Mouse (Mus musculus) gastrocnemius, adult 2 months (tissue): Measurements from ENCODE around the gene Nr5a2. TPM values are rescaled to one million over a fixed set of nuclear protein-coding genes. Genes with fewer than 3 reads are reported as not detected.

ENCODE experiments used
- DNase-seq: peaks from one replicate; pipeline ENCODE4 v3.0.0; 2022
- H3K27ac ChIP-seq: fragments of 200-600 bp; 2 replicates; pipeline ENCODE4 v1.8.1; 2022; ENCODE audit warnings: mild to moderate bottlenecking
- H3K4me3 ChIP-seq: fragments of 200-600 bp; 2 replicates; pipeline ENCODE4 v1.8.1; 2022; ENCODE audit warnings: mild to moderate bottlenecking, moderate library complexity
- CTCF ChIP-seq: fragments of 200-600 bp; IDR thresholded peaks from 2 replicates; pipeline ENCODE4 v1.8.1; 2022; ENCODE audit warnings: antibody characterized with exemption, mild to moderate bottlenecking, moderate library complexity
- intact Hi-C: fragments of 180-260 bp; cut with DNase I; formaldehyde crosslinking; loops from one replicate; pipeline ENCODE4 v1.15.1; 2025
- total RNA-seq, 2 experiments: library from RNA; stranded (reverse); gene quantifications; 2 replicates each; pipeline ENCODE4 v1.2.3; 2021

Gene Nr5a2
- total RNA-seq, 2 experiments from 2014 or later = 0.11 to 0.26 TPM

DNA sequence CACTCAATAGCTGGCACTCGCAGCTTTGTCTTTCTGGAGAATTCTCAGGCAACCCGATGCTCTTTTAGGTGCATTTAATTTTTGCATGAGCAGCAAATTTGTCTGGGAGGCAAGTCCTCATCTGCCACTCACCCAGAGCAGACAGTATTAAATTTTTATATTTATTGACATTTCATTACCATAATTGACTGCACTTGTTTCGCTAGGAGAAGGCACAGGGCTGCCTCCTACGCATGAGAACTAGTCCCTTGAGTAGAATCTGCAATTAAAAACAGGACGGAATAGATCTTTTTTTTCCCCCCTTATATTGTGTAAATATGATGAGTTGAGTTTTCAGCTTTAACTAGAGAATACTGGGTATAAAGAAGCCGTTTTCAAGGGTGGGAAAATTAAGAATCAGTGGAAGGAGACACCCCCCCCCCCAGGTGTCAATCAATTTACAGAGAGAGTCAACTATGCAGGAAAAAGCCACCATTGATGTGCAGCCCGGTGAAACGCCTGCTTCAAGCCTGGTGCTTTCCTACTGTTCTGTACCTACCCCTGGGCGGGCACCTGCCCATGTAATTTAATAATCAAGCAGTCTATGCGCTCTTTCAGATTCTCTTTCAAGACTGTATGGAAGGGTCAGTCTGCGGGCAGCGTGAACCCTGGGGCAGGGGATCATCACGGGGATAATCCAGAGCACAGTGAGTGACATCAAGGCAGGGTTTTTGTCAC lies 76.6 kb downstream of the Nr5a2 start:
- DNase-seq = no peak
- H3K27ac ChIP-seq = no peak overlapping the region
- no peak overlapping the region for H3K4me3 ChIP-seq
- no peak for TF ChIP-seq CTCF
- intact Hi-C loops = no loop called here

DNA sequence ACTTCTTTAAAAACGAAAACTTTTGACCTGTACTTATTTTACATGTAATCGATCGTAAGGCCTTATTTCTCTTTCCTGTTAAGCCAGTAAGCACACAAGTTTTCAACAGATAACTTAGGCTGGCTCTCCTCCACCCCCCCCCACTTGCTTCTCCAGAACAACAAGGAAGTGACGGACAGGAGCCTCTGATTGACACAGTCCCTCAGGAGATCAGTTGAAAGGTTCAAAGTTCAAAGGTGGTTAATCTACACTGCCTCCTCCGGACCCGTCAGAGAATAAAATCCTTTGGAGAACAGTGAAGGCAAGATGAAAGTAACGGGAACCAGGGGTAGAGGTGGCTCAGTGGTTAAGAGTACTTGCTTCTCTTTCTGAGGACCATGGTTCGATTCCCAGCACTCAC lies 80.0 kb downstream of the Nr5a2 start:
- Histone ChIP-seq H3K4me3 (no peak overlapping the region), H3K27ac (no peak overlapping the region)
- TF ChIP-seq CTCF = no peak
- no peak for DNase-seq
- intact Hi-C loops = no loop called here

DNA sequence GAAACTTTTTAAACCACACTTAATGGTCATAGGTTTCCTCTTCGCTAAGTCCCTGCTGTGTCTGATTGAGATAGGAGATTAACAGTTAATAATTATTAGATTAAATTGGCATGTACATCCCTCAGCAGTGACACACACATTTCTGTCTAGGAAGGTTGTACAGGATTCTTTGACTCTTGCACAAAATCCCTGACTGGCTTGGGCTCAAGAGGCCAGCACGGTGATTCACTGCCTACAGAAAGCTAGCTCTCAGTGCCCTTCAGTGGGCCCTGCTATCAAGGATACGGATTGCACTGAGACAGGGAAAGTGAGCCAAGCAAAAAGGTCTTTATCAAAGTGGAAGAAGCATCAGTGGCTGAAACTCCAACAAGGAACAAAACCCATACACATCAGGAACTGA lies 85.2 kb downstream of the Nr5a2 start:
- intact Hi-C loops = no loop called here
- H3K4me3 ChIP-seq = no peak overlapping the region
- DNase-seq = no peak
- no peak overlapping the region for H3K27ac ChIP-seq
- TF ChIP-seq CTCF = no peak

DNA sequence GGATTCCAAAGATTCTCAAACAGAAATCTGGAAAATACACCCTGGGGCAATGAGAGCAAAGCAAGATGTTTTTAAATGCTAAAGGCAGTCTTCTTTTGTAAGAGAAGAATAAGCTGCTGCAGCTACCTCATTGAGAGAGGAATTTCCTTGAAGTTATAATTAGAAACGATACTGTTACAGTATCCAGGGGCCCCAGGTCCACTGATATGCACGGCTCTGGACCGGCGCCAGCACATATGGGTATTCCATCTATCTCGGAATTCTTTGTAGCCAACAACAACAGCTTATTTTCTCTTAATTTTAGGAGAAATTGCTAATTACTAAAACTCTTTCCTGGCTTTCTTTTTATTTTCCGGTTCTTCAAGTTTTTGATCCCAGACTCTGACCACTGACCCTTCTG lies 91.3 kb downstream of the Nr5a2 start:
- H3K4me3 ChIP-seq = no peak overlapping the region
- peak; percentile 53 for DNase-seq
- no peak overlapping the region for H3K27ac ChIP-seq
- intact Hi-C loops = no loop called here
- TF ChIP-seq CTCF = no peak

DNA sequence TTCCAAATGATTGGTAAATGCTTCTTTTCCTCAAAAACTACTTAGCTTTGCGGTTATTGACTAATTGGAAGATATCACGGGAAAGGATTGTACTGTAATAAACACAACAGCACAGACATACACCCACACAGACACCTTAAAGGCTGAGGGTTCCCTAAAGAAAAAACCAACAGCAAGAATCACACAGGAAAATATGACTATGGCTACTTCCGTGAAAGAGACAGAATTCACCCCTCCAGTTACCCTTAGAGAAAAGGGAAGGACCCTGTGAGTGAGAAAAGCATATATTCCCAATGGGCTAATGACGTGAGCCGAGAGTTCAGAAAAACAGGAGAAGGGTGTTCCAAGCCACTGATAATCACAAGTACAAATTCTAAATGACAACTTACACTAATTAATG lies 92.0 kb downstream of the Nr5a2 start:
- TF ChIP-seq CTCF = no peak
- no peak overlapping the region for H3K27ac ChIP-seq
- intact Hi-C loops = no loop called here
- no peak overlapping the region for H3K4me3 ChIP-seq
- DNase-seq = no peak

DNA sequence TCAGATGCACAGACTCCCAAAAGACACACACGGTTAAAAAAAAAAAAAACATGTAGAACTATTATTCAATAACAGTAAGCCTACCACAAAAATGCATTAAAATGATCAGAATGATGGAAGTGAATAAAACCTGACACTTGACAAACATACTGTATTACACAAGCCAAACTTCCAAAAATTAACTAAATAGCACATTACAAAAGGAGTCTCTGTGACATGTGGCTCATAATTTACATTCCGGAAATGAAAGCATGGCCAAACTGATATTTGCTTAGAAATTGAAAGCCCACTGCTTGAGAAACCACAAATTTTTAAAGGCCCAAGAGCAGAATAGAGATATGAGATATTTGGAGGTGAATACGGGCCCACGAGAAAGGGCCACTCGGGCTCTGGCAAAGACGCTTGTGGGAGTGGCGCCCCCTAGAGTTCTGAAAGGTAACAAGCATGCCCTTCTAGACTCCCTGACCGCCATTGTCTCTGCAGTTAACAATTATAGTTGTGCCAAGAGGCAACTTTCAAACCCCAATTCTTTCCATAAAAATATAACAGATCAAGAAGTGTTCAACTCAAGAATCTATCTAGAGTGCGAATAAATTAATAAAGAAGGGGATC lies 93.7 kb downstream of the Nr5a2 start:
- H3K27ac ChIP-seq = no peak overlapping the region
- H3K4me3 ChIP-seq = no peak overlapping the region
- no peak for DNase-seq
- intact Hi-C loops = no loop called here
- peak; percentile 32; the same call in 1 of the 2 replicates for TF ChIP-seq CTCF

DNA sequence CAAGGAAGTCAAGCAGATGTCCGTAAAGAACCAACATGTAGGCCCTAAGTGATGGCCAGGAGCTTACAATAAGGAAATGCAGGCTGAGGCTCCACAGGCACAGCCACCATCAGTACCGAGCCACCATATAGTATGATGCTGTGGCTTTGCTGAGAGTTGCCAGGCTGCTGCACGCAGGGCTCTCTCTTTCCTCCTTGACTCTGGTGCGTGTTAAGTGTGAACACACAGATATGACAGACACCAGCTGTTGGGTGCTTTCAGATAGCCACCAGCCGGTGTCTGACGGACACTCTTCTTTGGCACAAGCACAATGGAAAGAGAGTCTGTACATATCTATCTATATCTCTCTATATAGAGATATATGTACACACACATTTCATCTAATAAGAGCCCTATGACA lies 97.0 kb downstream of the Nr5a2 start:
- no peak overlapping the region for H3K4me3 ChIP-seq
- TF ChIP-seq CTCF = no peak
- intact Hi-C loops = no loop called here
- H3K27ac ChIP-seq = no peak overlapping the region
- DNase-seq = no peak

DNA sequence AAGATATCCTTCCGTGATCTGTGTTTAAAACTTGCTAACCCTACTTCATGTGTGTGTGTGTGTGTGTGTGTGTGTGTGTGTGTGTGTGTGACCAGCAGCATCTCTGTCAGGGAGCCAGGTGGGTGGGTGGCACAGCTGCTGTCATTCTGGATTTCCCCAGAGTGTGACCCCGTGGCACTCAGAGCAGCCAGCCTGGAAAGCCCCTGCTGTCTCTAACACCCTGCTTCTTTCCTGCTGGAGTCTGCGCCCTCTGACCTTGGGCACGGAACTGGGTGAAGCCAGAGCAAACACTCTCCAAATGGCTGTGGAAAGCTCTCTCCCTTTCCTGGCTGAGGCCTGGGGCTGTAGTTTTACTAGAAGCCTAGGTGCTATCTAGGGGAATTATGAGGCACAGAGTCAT lies 100.8 kb downstream of the Nr5a2 start:
- Histone ChIP-seq H3K27ac (no peak overlapping the region), H3K4me3 (no peak overlapping the region)
- no peak for TF ChIP-seq CTCF
- no peak for DNase-seq
- intact Hi-C loops = no loop called here

DNA sequence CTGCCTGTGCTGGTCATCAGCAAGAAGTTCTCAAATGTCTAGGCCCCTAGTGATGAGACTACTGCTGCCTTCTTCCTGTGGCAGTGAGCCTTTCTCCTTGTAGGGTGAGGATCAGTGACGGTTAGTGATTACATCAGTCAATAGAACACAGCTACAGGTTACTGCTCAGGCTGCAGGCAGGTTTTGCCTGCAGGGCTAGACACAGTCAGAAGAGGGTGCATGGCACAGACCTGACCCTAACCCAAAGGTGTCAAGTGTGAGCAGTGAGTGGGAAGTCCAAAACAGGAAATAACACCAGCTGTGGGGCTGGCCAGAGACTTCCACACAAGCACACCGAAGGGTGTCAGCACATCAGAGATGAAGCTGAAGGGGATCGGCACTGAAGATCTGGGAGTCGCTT lies 101.5 kb downstream of the Nr5a2 start:
- intact Hi-C loops = no loop called here
- no peak overlapping the region for H3K27ac ChIP-seq
- no peak for DNase-seq
- H3K4me3 ChIP-seq = no peak overlapping the region
- no peak for TF ChIP-seq CTCF

DNA sequence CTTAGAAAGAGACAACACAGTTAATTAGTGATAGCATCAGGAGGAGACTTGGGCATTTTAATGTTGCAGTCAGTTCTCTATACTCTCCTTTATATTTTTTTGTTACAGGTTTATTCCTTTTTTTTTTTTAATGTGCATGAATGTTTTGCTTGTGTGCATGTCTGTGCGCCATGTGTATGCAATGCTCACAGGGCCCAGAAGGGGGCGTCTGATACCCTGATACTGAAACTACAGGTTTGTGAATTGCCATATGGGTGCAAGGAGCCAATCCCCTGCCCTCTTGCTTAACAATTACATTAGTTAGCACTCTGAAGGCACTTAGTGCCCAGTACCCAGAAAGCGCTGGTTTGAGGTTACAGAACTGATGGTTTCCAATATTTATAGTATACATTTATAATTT lies 104.1 kb downstream of the Nr5a2 start:
- intact Hi-C loops = no loop called here
- TF ChIP-seq CTCF = peak; percentile 21; the same call in 1 of the 2 replicates
- Histone ChIP-seq H3K27ac (no peak overlapping the region), H3K4me3 (no peak overlapping the region)
- no peak for DNase-seq

DNA sequence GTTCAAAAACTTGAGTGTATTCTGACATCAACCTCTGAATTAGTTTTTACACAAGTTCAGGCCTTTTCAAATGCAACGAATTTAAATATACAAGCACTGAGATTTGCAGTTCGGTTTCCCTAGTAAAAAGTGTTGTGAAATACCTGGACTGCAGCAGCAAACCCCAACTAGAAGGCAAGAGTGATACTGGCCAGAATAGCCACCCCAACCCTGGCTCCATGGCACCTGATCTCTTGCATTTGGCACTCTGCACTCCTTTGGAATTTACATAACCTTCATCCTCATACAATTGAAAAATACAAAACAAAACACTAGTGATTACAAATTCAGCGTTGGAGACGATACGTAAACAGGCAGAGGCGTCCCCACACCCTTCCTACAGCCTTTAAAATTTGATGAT lies 111.5 kb downstream of the Nr5a2 start:
- TF ChIP-seq CTCF = no peak
- DNase-seq = no peak
- no peak overlapping the region for H3K27ac ChIP-seq
- H3K4me3 ChIP-seq = no peak overlapping the region
- intact Hi-C loops = no loop called here

DNA sequence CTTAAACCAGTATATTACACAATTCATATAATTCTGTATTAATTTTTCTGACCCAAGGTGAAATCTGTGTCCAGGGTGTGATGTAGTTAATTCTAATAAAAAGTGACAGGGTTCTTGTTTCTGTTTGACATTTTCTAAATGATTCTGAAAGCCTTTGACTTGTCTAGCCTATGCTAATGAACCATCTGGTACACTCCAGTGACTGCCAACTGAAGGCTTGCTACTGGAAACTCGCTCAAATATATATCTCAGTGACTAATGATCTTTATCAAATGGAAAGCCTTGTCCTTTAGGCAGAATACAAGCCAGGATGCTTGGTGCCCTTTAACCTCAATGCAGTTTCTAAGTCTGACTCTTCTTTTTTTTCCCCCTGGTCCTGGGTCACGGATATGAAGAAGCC lies 114.2 kb downstream of the Nr5a2 start:
- no peak for TF ChIP-seq CTCF
- intact Hi-C loops = no loop called here
- DNase-seq = no peak
- no peak overlapping the region for H3K27ac ChIP-seq
- no peak overlapping the region for H3K4me3 ChIP-seq

DNA sequence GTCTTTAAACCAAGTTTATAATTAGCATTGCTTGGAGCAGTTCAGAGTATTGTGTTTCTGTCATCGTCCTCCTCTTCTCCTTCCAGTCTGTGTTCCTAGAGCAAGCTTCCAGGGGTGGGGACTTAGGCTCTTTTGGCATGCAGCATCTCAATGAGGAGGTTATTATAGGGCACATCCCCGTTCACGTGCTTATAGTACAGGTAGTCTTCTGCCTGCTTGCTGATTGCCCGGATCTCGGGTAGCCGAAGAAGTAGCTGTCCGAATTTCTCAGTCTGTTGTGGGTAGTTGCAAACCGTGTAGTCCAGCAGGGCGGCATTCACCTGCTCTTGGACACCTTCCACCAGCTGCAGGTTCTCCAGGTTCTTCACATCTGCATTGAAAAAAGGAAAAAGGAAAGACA lies 114.9 kb downstream of the Nr5a2 start:
- Histone ChIP-seq H3K27ac (no peak overlapping the region), H3K4me3 (no peak overlapping the region)

DNA sequence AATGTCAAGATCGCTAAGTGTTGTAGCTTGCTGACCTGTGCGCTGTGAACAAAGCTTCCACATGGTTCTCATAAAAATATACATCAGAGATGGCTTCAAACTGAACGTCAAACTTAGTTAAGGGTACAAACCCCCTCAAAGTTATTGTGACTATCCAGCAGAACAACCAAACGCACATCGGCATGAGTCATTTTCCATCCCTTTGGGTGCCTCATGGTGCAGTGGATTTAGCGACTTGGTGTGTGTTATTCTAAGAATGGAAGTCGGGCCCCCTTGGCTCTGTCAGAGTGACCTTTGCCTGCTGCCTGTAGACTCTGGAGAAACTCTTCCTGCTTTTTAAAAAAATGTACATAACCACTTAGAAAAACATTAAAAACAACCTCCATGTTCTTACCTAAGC lies 119.7 kb downstream of the Nr5a2 start:
- H3K27ac ChIP-seq = no peak overlapping the region
- no peak overlapping the region for H3K4me3 ChIP-seq
- intact Hi-C loops = no loop called here
- no peak for DNase-seq
- no peak for TF ChIP-seq CTCF

More for the DNA sequence above, 114.9 kb downstream of the Nr5a2 start:
- DNase-seq = no peak
- TF ChIP-seq CTCF = no peak
- intact Hi-C loops = no loop called here
